10 mouse cellular contexts compared by ENCODE assay signal in genomic region chr4:140566785-140567184, GRCm38 (mm10).
A peak's percentile ranks its signal among the peaks of the same experiment; 100 is the strongest.
DNase-seq lines count a peak whose midpoint lies in the region; ATAC-seq lines count a peak whose summit lies in the region.
"Had no signal": no experiment of that assay in that cellular context is flagged by ENCODE, and none has a peak within 500 bp of the region (broad histone marks: within the 10 kb centered on the region; RNA-seq: fewer than 3 reads in every experiment).

No protein-coding gene starts in this region.

- intact Hi-C loops in gastrocnemius, postnatal 14 days (cut with DNase I; ENCODE audit: low total_unique reads) = no loop called here
- intact Hi-C loops in gastrocnemius, postnatal 36 days (cut with DNase I) = no loop called here

- ATAC-seq in granulocyte monocyte progenitor cell, adult 5-6 weeks (replicated peaks; ENCODE audit: poor library complexity, severe bottlenecking) = peak; percentile 95
- ATAC-seq in megakaryocyte progenitor cell, adult 5-6 weeks (replicated peaks; ENCODE audit: poor library complexity) = peak; percentile 97
- ATAC-seq: forebrain, postnatal 0 days had no signal

- DNase-seq in gastrocnemius, postnatal 14 days = peak; percentile 36
- no peak for DNase-seq in gastrocnemius, postnatal 36 days
- DNase-seq in B cell, adult 2 months = peak; percentile 74
- DNase-seq in frontal cortex, postnatal 14 days (ENCODE audit: low spot score in 2 of 2) = no peak
- DNase-seq in neural tube, embryonic 10.5 days (ENCODE audit: extremely low spot score, low spot score) = no peak
- no peak for DNase-seq in cerebellum, adult 18-20 months
- DNase-seq: forebrain, postnatal 0 days; right cerebral cortex, adult 18-20 months had no signal

Comparison
In these comparisons a context has a peak if more than half of its experiments do, and no peak if none do; other contexts are left out.
1. DNase-seq: peak in gastrocnemius, postnatal 14 days (single experiment) and B cell, adult 2 months (2 of 2); none in gastrocnemius, postnatal 36 days (0 of 2), frontal cortex, postnatal 14 days (0 of 2), neural tube, embryonic 10.5 days (single experiment) and cerebellum, adult 18-20 months (0 of 2).